Mouse (Mus musculus): ENCODE measurements around the gene Mrpl4.
"Not testable (repeated sequence)": the region's sequence is repeated elsewhere in the genome, so short reads cannot be mapped to it uniquely, and the experiment has no call there.

Mrpl4 gene

GRCm38 (mm10) chr9:20986952-20987686 is 15.4 kb upstream of the Mrpl4 start:
- DNase-seq, result no peak

GRCm38 (mm10) chr9:20987953-20988352 is 14.6 kb upstream of the Mrpl4 start:
- DNase-seq, result no peak

- peak; percentile 41 for DNase-seq
These were observed 11.7 kb upstream of the Mrpl4 start for GRCm38 (mm10) chr9:20990861-20991260.

- no peak for DNase-seq
These were observed 11.0 kb upstream of the Mrpl4 start for GRCm38 (mm10) chr9:20991587-20991986.

- DNase-seq, result no peak
These were observed 9.2 kb upstream of the Mrpl4 start for GRCm38 (mm10) chr9:20993165-20993898.

GRCm38 (mm10) chr9:20995069-20995468 is 7.5 kb upstream of the Mrpl4 start:
- DNase-seq, result no peak

- DNase-seq, result no peak
These were observed 5.5 kb upstream of the Mrpl4 start for GRCm38 (mm10) chr9:20997065-20997464.

- DNase-seq, result peak; percentile 59
These were observed 4.2 kb upstream of the Mrpl4 start for GRCm38 (mm10) chr9:20998337-20998736.

GRCm38 (mm10) chr9:21000811-21001210 is 1.7 kb upstream of the Mrpl4 start:
- peak; percentile 46 for DNase-seq

GRCm38 (mm10) chr9:21001651-21002200 is 812 bp upstream of the Mrpl4 start:
- no peak for DNase-seq

GRCm38 (mm10) chr9:21002270-21002626 is 290 bp upstream of the Mrpl4 start:
- DNase-seq, result no peak

GRCm38 (mm10) chr9:21007313-21007952 is 4.9 kb downstream of the Mrpl4 start:
- DNase-seq, result no peak

GRCm38 (mm10) chr9:21008007-21008406 is 5.5 kb downstream of the Mrpl4 start:
- no peak for DNase-seq

- DNase-seq, result no peak
These were observed 7.8 kb downstream of the Mrpl4 start for GRCm38 (mm10) chr9:21010362-21010761.

- DNase-seq, result not testable (repeated sequence)
These were observed 8.5 kb downstream of the Mrpl4 start for GRCm38 (mm10) chr9:21010939-21011541.

GRCm38 (mm10) chr9:21011846-21012312 is 9.3 kb downstream of the Mrpl4 start:
- no peak for DNase-seq

- DNase-seq, result no peak
These were observed 9.8 kb downstream of the Mrpl4 start for GRCm38 (mm10) chr9:21012368-21012767.

- no peak for DNase-seq
These were observed 12.4 kb downstream of the Mrpl4 start for GRCm38 (mm10) chr9:21014691-21015570.

GRCm38 (mm10) chr9:21015571-21016130 is 13.1 kb downstream of the Mrpl4 start, which contains the start of gene Icam1:
TSS of gene Icam1 (plus strand) at chr9:21015985.
- no peak for DNase-seq

- DNase-seq, result no peak
These were observed 14.0 kb downstream of the Mrpl4 start for GRCm38 (mm10) chr9:21016331-21017176.

- DNase-seq, result no peak
These were observed 14.6 kb downstream of the Mrpl4 start for GRCm38 (mm10) chr9:21017177-21017575.
